Mouse (Mus musculus) erythroblast, embryonic 14.5 days (primary cell): Measurements from ENCODE around the gene Bbs7.

Source experiments
- GATA1 ChIP-seq: IDR thresholded peaks from 2 replicates; pipeline ENCODE4 v1.6.1; 2012; ENCODE audit warnings: low read length, inconsistent platforms, mixed read lengths
- TAL1 ChIP-seq: IDR thresholded peaks from 3 replicates; pipeline ENCODE4 v1.6.1; 2012; ENCODE audit warnings: low read length, inconsistent platforms, mixed read lengths

DNA sequence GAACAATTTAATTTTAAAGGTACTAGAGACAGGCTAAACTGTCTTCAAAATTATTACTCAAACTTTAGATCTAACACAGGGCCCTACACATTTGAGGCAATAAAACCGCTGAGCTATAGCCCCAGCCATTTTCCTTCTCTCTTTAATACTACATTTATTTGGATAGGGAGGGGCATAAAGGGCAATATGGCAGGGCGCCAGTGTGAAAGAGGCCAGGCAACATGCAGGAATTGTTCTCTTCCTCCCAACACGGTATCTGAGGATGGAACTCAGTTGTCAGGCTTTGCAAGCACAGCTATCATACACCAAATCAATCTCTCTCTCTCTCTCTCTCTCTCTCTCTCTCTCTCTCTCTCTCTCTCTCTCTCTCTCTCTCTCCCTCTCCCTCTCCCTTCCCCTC is 14.5 kb downstream of the Bbs7 start:
- TF ChIP-seq TAL1 (no peak), GATA1 (no peak)
